Mouse (Mus musculus): ENCODE measurements around the gene Fndc3a. TPM values are rescaled to one million over a fixed set of nuclear protein-coding genes. Genes with fewer than 3 reads are reported as not detected.

Gene Fndc3a
- polyA plus RNA-seq, 1 experiment from 2014 or later: 47.6 TPM

GRCm38 (mm10) chr14:72518786-72519185, 191.0 kb downstream of the Fndc3a start:
- no peak overlapping the region for H3K4me2 ChIP-seq (replicated peaks; ENCODE audit: low read depth, low read length)
- 59% methylated on average over 6 of the region's 6 CpGs for WGBS
- no peak overlapping the region for H3K27ac ChIP-seq (ENCODE audit: low read length)
- no peaks in the 10 kb centered on the region for H3K4me1 ChIP-seq (ENCODE audit: insufficient read depth, low read length)
- H3K36me3 ChIP-seq (ENCODE audit: insufficient read depth, low read length): no peaks in the 10 kb centered on the region
- no peak overlapping the region for H3K9ac ChIP-seq (replicated peaks; ENCODE audit: low read length)
- no peaks in the 10 kb centered on the region for H3K27me3 ChIP-seq (ENCODE audit: insufficient read depth, low read length)
- H3K4me3 ChIP-seq (ENCODE audit: low read length): no peak overlapping the region
- no peak for ATAC-seq (ENCODE audit: low FRiP score, low TSS enrichment)
- no peaks in the 10 kb centered on the region for H3K9me3 ChIP-seq (ENCODE audit: low read length)

GRCm38 (mm10) chr14:72516376-72516775, 193.4 kb downstream of the Fndc3a start:
- Histone ChIP-seq H3K9ac (replicated peaks; ENCODE audit: low read length) (no peak overlapping the region), H3K27me3 (ENCODE audit: insufficient read depth, low read length) (no peaks in the 10 kb centered on the region), H3K4me3 (ENCODE audit: low read length) (no peak overlapping the region), H3K4me2 (replicated peaks; ENCODE audit: low read depth, low read length) (no peak overlapping the region), H3K27ac (ENCODE audit: low read length) (no peak overlapping the region), H3K9me3 (ENCODE audit: low read length) (no peaks in the 10 kb centered on the region), H3K36me3 (ENCODE audit: insufficient read depth, low read length) (no peaks in the 10 kb centered on the region), H3K4me1 (ENCODE audit: insufficient read depth, low read length) (no peaks in the 10 kb centered on the region)
- ATAC-seq (ENCODE audit: low FRiP score, low TSS enrichment): no peak
- WGBS: 24% methylated on average over 5 of the region's 5 CpGs

GRCm38 (mm10) chr14:72506723-72507420, 202.9 kb downstream of the Fndc3a start:
- peak; percentile 35; the same call in 1 of the 2 replicates for ATAC-seq (ENCODE audit: low FRiP score, low TSS enrichment)
- H3K27me3 ChIP-seq (ENCODE audit: insufficient read depth, low read length): no peaks in the 10 kb centered on the region
- WGBS: 23% methylated on average over 11 of the region's 11 CpGs
- H3K4me2 ChIP-seq (replicated peaks; ENCODE audit: low read depth, low read length): peak overlapping the region; percentile 71
- no peaks in the 10 kb centered on the region for H3K9me3 ChIP-seq (ENCODE audit: low read length)
- peaks cover 11% of the 10 kb centered on the region; the same call in 1 of the 2 replicates for H3K4me1 ChIP-seq (ENCODE audit: insufficient read depth, low read length)
- H3K27ac ChIP-seq (ENCODE audit: low read length): no peak overlapping the region
- H3K9ac ChIP-seq (replicated peaks; ENCODE audit: low read length): peak overlapping the region; percentile 59
- H3K4me3 ChIP-seq (ENCODE audit: low read length): peak overlapping the region; percentile 44
- H3K36me3 ChIP-seq (ENCODE audit: insufficient read depth, low read length): no peaks in the 10 kb centered on the region

GRCm38 (mm10) chr14:72506018-72506722, 203.6 kb downstream of the Fndc3a start:
- Histone ChIP-seq H3K4me2 (replicated peaks; ENCODE audit: low read depth, low read length) (peak overlapping the region; percentile 71), H3K27ac (ENCODE audit: low read length) (no peak overlapping the region), H3K27me3 (ENCODE audit: insufficient read depth, low read length) (no peaks in the 10 kb centered on the region), H3K9ac (replicated peaks; ENCODE audit: low read length) (peak overlapping the region; percentile 59), H3K4me1 (ENCODE audit: insufficient read depth, low read length) (peaks cover 11% of the 10 kb centered on the region; the same call in 1 of the 2 replicates), H3K9me3 (ENCODE audit: low read length) (no peaks in the 10 kb centered on the region), H3K4me3 (ENCODE audit: low read length) (peak overlapping the region; percentile 44), H3K36me3 (ENCODE audit: insufficient read depth, low read length) (no peaks in the 10 kb centered on the region)
- 12% methylated on average over 11 of the region's 12 CpGs for WGBS
- peak; percentile 85 for ATAC-seq (ENCODE audit: low FRiP score, low TSS enrichment)

GRCm38 (mm10) chr14:72504985-72505384, 204.8 kb downstream of the Fndc3a start:
- H3K4me2 ChIP-seq (replicated peaks; ENCODE audit: low read depth, low read length): no peak overlapping the region
- peaks cover 11% of the 10 kb centered on the region; the same call in 1 of the 2 replicates for H3K4me1 ChIP-seq (ENCODE audit: insufficient read depth, low read length)
- no peaks in the 10 kb centered on the region for H3K9me3 ChIP-seq (ENCODE audit: low read length)
- H3K27me3 ChIP-seq (ENCODE audit: insufficient read depth, low read length): no peaks in the 10 kb centered on the region
- no peak overlapping the region for H3K27ac ChIP-seq (ENCODE audit: low read length)
- H3K9ac ChIP-seq (replicated peaks; ENCODE audit: low read length): no peak overlapping the region
- no peak overlapping the region for H3K4me3 ChIP-seq (ENCODE audit: low read length)
- 100% methylated on average over 1 of the region's 1 CpGs for WGBS
- no peaks in the 10 kb centered on the region for H3K36me3 ChIP-seq (ENCODE audit: insufficient read depth, low read length)
- ATAC-seq (ENCODE audit: low FRiP score, low TSS enrichment): no peak

- Histone ChIP-seq H3K27me3 (ENCODE audit: insufficient read depth, low read length) (no peaks in the 10 kb centered on the region), H3K9ac (replicated peaks; ENCODE audit: low read length) (no peak overlapping the region), H3K4me3 (ENCODE audit: low read length) (no peak overlapping the region), H3K9me3 (ENCODE audit: low read length) (no peaks in the 10 kb centered on the region), H3K4me1 (ENCODE audit: insufficient read depth, low read length) (peaks cover 11% of the 10 kb centered on the region; the same call in 1 of the 2 replicates), H3K36me3 (ENCODE audit: insufficient read depth, low read length) (no peaks in the 10 kb centered on the region), H3K27ac (ENCODE audit: low read length) (no peak overlapping the region), H3K4me2 (replicated peaks; ENCODE audit: low read depth, low read length) (no peak overlapping the region)
- 57% methylated on average over 6 of the region's 6 CpGs for WGBS
- ATAC-seq (ENCODE audit: low FRiP score, low TSS enrichment): no peak
Measured at GRCm38 (mm10) chr14:72503241-72503640, 206.6 kb downstream of the Fndc3a start.

- H3K9me3 ChIP-seq (ENCODE audit: low read length): no peaks in the 10 kb centered on the region
- no peak overlapping the region for H3K9ac ChIP-seq (replicated peaks; ENCODE audit: low read length)
- 48% methylated on average over 1 of the region's 1 CpGs for WGBS
- H3K36me3 ChIP-seq (ENCODE audit: insufficient read depth, low read length): no peaks in the 10 kb centered on the region
- no peak overlapping the region for H3K4me3 ChIP-seq (ENCODE audit: low read length)
- peak; percentile 59 for ATAC-seq (ENCODE audit: low FRiP score, low TSS enrichment)
- no peak overlapping the region for H3K27ac ChIP-seq (ENCODE audit: low read length)
- no peak overlapping the region for H3K4me2 ChIP-seq (replicated peaks; ENCODE audit: low read depth, low read length)
- H3K4me1 ChIP-seq (ENCODE audit: insufficient read depth, low read length): no peaks in the 10 kb centered on the region
- no peaks in the 10 kb centered on the region for H3K27me3 ChIP-seq (ENCODE audit: insufficient read depth, low read length)
Measured at GRCm38 (mm10) chr14:72493775-72494174, 216.0 kb downstream of the Fndc3a start.

- 83% methylated on average over 5 of the region's 5 CpGs for WGBS
Measured at GRCm38 (mm10) chr14:72491738-72492137, 218.1 kb downstream of the Fndc3a start, which contains the start of gene Gm9195. Gm9195 (minus strand) TSS chr14:72491838.

GRCm38 (mm10) chr14:72490367-72490766, 219.4 kb downstream of the Fndc3a start:
- H3K9me3 ChIP-seq (ENCODE audit: low read length): no peaks in the 10 kb centered on the region
- no peaks in the 10 kb centered on the region for H3K4me1 ChIP-seq (ENCODE audit: insufficient read depth, low read length)
- no peaks in the 10 kb centered on the region for H3K36me3 ChIP-seq (ENCODE audit: insufficient read depth, low read length)
- H3K4me2 ChIP-seq (replicated peaks; ENCODE audit: low read depth, low read length): no peak overlapping the region
- H3K27ac ChIP-seq (ENCODE audit: low read length): no peak overlapping the region
- 95% methylated on average over 3 of the region's 3 CpGs for WGBS
- no peaks in the 10 kb centered on the region for H3K27me3 ChIP-seq (ENCODE audit: insufficient read depth, low read length)
- no peak overlapping the region for H3K4me3 ChIP-seq (ENCODE audit: low read length)
- H3K9ac ChIP-seq (replicated peaks; ENCODE audit: low read length): no peak overlapping the region
- ATAC-seq (ENCODE audit: low FRiP score, low TSS enrichment): no peak

More at GRCm38 (mm10) chr14:72491738-72492137, 218.1 kb downstream of the Fndc3a start, which contains the start of gene Gm9195:
- H3K9ac ChIP-seq (replicated peaks; ENCODE audit: low read length): no peak within 1 kb of the TSS
- ATAC-seq (ENCODE audit: low FRiP score, low TSS enrichment): no peak
- H3K9me3 ChIP-seq (ENCODE audit: low read length): no peaks in the 10 kb centered on the region
- no peak within 1 kb of the TSS for H3K4me3 ChIP-seq (ENCODE audit: low read length)
- no peaks in the 10 kb centered on the region for H3K4me1 ChIP-seq (ENCODE audit: insufficient read depth, low read length)
- no peak within 1 kb of the TSS for H3K4me2 ChIP-seq (replicated peaks; ENCODE audit: low read depth, low read length)
- H3K36me3 ChIP-seq (ENCODE audit: insufficient read depth, low read length): no peaks in the 10 kb centered on the region
- no peaks in the 10 kb centered on the region for H3K27me3 ChIP-seq (ENCODE audit: insufficient read depth, low read length)
- no peak within 1 kb of the TSS for H3K27ac ChIP-seq (ENCODE audit: low read length)
